Mouse (Mus musculus) C2C12 (cell line): Measurements from ENCODE around the gene Fitm1.

Experiments
- CEBPB ChIP-seq: IDR thresholded peaks from one replicate; pipeline ENCODE4 v1.6.1; 2011; ENCODE audit warnings: low read depth, mild to moderate bottlenecking, control low read depth, moderate library complexity
- CTCF ChIP-seq: IDR thresholded peaks from one replicate; pipeline ENCODE4 v1.5.1; 2011; ENCODE audit not compliant: control insufficient read depth, insufficient read depth, insufficient read length
- FOSL1 ChIP-seq: IDR thresholded peaks from one replicate; pipeline ENCODE4 v1.8.0; 2011; ENCODE audit warnings: mild to moderate bottlenecking, low read length; ENCODE audit not compliant: poor library complexity, insufficient read depth, severe bottlenecking
- MAX ChIP-seq: IDR thresholded peaks from one replicate; pipeline ENCODE4 v1.6.1; 2011; ENCODE audit warnings: mild to moderate bottlenecking, control low read depth
- MYOG ChIP-seq: IDR thresholded peaks from one replicate; pipeline ENCODE4 v1.6.1; 2011; ENCODE audit not compliant: control insufficient read depth, insufficient read length; ENCODE audit errors: extremely low read depth

DNA sequence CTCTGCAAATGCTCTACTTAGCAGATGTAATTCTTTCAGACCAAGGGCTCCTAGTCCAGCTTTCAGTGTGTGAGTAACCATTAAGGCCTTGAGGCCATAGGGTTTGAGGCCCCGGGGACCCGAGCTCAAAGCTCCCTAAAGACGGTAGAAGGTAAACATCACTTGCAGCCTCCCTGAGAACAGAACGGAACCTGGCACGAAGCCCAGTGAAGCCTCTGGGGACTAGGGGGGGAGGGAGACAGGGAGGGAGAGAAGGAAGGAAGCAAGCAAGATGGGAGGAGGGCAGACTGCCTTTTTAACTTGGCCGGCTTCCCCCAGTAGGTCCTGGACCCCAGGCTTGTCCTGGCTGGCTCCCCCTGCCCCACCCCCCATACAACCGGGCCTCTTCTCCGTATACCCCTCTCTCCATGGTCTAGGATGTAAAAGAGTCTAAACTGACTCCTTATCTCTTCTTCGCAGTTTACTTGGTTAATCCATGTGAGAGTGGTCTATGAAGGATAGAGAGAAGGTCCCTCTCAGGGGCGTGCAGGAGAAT is 34.6 kb upstream of the Fitm1 start:
- TF ChIP-seq CTCF = no peak
- no peak for TF ChIP-seq CEBPB
- TF ChIP-seq FOSL1 = no peak
- TF ChIP-seq MYOG = no peak
- TF ChIP-seq MAX = no peak
